Mouse (Mus musculus): ENCODE measurements around the gene Agap1.

Agap1 gene

GRCm38 (mm10) chr1:89656643-89657321 is 202.2 kb downstream of the Agap1 start:
- DNase-seq (ENCODE audit: low spot score in 2 of 2), result peak; percentile 12 to 29

GRCm38 (mm10) chr1:89660804-89661203 is 206.2 kb downstream of the Agap1 start:
- no peak for DNase-seq (ENCODE audit: low spot score in 2 of 2)

- DNase-seq (ENCODE audit: low spot score in 2 of 2), result no peak
Measured at GRCm38 (mm10) chr1:89666154-89666553, 211.5 kb downstream of the Agap1 start.

GRCm38 (mm10) chr1:89667387-89667786 is 212.8 kb downstream of the Agap1 start:
- no peak for DNase-seq (ENCODE audit: low spot score in 2 of 2)

- no peak for DNase-seq (ENCODE audit: low spot score in 2 of 2)
Measured at GRCm38 (mm10) chr1:89668635-89669034, 214.0 kb downstream of the Agap1 start.

- no peak for DNase-seq (ENCODE audit: low spot score in 2 of 2)
Measured at GRCm38 (mm10) chr1:89671110-89671787, 216.6 kb downstream of the Agap1 start.

GRCm38 (mm10) chr1:89673071-89673470 is 218.5 kb downstream of the Agap1 start:
- DNase-seq (ENCODE audit: low spot score in 2 of 2), result no peak

- no peak for DNase-seq (ENCODE audit: low spot score in 2 of 2)
Measured at GRCm38 (mm10) chr1:89673686-89674085, 219.1 kb downstream of the Agap1 start.

- no peak for DNase-seq (ENCODE audit: low spot score in 2 of 2)
Measured at GRCm38 (mm10) chr1:89674681-89675080, 220.1 kb downstream of the Agap1 start.

GRCm38 (mm10) chr1:89676411-89676810 is 221.8 kb downstream of the Agap1 start:
- DNase-seq (ENCODE audit: low spot score in 2 of 2), result no peak

- no peak for DNase-seq (ENCODE audit: low spot score in 2 of 2)
Measured at GRCm38 (mm10) chr1:89680673-89681072, 226.1 kb downstream of the Agap1 start.

- no peak for DNase-seq (ENCODE audit: low spot score in 2 of 2)
Measured at GRCm38 (mm10) chr1:89688914-89689313, 234.3 kb downstream of the Agap1 start.

GRCm38 (mm10) chr1:89689544-89690212 is 235.1 kb downstream of the Agap1 start:
- DNase-seq (ENCODE audit: low spot score in 2 of 2), result no peak

- no peak for DNase-seq (ENCODE audit: low spot score in 2 of 2)
Measured at GRCm38 (mm10) chr1:89691096-89691495, 236.5 kb downstream of the Agap1 start.

- no peak for DNase-seq (ENCODE audit: low spot score in 2 of 2)
Measured at GRCm38 (mm10) chr1:89692420-89692819, 237.8 kb downstream of the Agap1 start.

- DNase-seq (ENCODE audit: low spot score in 2 of 2), result peak; percentile 17 to 39
Measured at GRCm38 (mm10) chr1:89694916-89695315, 240.3 kb downstream of the Agap1 start.

GRCm38 (mm10) chr1:89697241-89697640 is 242.6 kb downstream of the Agap1 start:
- DNase-seq (ENCODE audit: low spot score in 2 of 2), result no peak

- DNase-seq (ENCODE audit: low spot score in 2 of 2), result no peak
Measured at GRCm38 (mm10) chr1:89700166-89700565, 245.6 kb downstream of the Agap1 start.

- DNase-seq (ENCODE audit: low spot score in 2 of 2), result no peak
Measured at GRCm38 (mm10) chr1:89701162-89701730, 246.6 kb downstream of the Agap1 start.

- peak in 1 of 2 experiments; percentile 21 for DNase-seq (ENCODE audit: low spot score in 2 of 2)
Measured at GRCm38 (mm10) chr1:89703294-89703693, 248.7 kb downstream of the Agap1 start.

GRCm38 (mm10) chr1:89705670-89706069 is 251.1 kb downstream of the Agap1 start:
- no peak for DNase-seq (ENCODE audit: low spot score in 2 of 2)

- DNase-seq (ENCODE audit: low spot score in 2 of 2), result peak in 1 of 2 experiments; percentile 16
Measured at GRCm38 (mm10) chr1:89706862-89707261, 252.3 kb downstream of the Agap1 start.

All from heart, adult 9 months (tissue).